Comparison of ENCODE assay signal across 19 mouse cellular contexts in genomic region chr13:60674301-60674700, GRCm38 (mm10).
DNase-seq lines count a peak whose midpoint lies in the region; ATAC-seq and TF ChIP-seq lines count a peak whose summit lies in the region.
"Had no signal": no experiment of that assay in that cellular context is flagged by ENCODE, and none has a peak within 500 bp of the region (broad histone marks: within the 10 kb centered on the region; RNA-seq: fewer than 3 reads in every experiment).

No protein-coding gene starts in this region.

- 64% methylated on average over 2 of the region's 2 CpGs for WGBS in forebrain, embryonic 10.5 days
- WGBS in forebrain, embryonic 11.5 days, result 65% methylated on average over 2 of the region's 2 CpGs
- WGBS in embryonic facial prominence, embryonic 12.5 days, result 22% methylated on average over 2 of the region's 2 CpGs
- WGBS in liver, embryonic 15.5 days (ENCODE audit: insufficient replicate concordance), result 0% methylated on average over 2 of the region's 2 CpGs

- DNase-seq in forebrain, embryonic 10.5 days (ENCODE audit: extremely low spot score, low spot score), result no peak
- no peak for DNase-seq in forebrain, embryonic 11.5 days (ENCODE audit: low spot score)
- no peak for DNase-seq in layer of hippocampus, adult 2 months (ENCODE audit: low spot score in 2 of 2)
- DNase-seq in layer of hippocampus, postnatal 25 days (ENCODE audit: extremely low spot score in 1 of 2, low spot score in 1 of 2), result no peak
- no peak for DNase-seq in ovary, postnatal 14 days (ENCODE audit: low spot score)
- DNase-seq in cerebellum, postnatal 10 days, result no peak
- DNase-seq: adrenal gland, postnatal 36 days; cerebellum, adult 11 months; gastrocnemius, postnatal 10 days; spleen, adult 18-20 months; thymus, adult 18-20 months had no signal

- no peak overlapping the region for H3K9ac ChIP-seq in forebrain, embryonic 11.5 days (ENCODE audit: low read length)
- H3K9ac ChIP-seq in embryonic facial prominence, embryonic 12.5 days, result no peak overlapping the region
- H3K9ac ChIP-seq in liver, embryonic 15.5 days, result no peak overlapping the region
- H3K9ac ChIP-seq: forebrain, embryonic 15.5 days; heart, embryonic 13.5 days; liver, embryonic 14.5 days; neural tube, embryonic 13.5 days had no signal

- peaks cover 8% of the 10 kb centered on the region for H3K36me3 ChIP-seq in forebrain, embryonic 10.5 days (replicated peaks)
- no peaks in the 10 kb centered on the region for H3K36me3 ChIP-seq in forebrain, embryonic 11.5 days (ENCODE audit: control insufficient read depth, insufficient read depth, low read length)
- no peaks in the 10 kb centered on the region for H3K36me3 ChIP-seq in embryonic facial prominence, embryonic 12.5 days
- H3K36me3 ChIP-seq in liver, embryonic 15.5 days (replicated peaks), result no peaks in the 10 kb centered on the region
- H3K36me3 ChIP-seq: forebrain, embryonic 15.5 days; heart, embryonic 13.5 days; neural tube, embryonic 13.5 days had no signal

- no peak for ATAC-seq in forebrain, embryonic 11.5 days (replicated peaks; ENCODE audit: low FRiP score)
- ATAC-seq in embryonic facial prominence, embryonic 12.5 days (ENCODE audit: insufficient number of reproducible peaks, insufficient read depth, low FRiP score, low TSS enrichment), result no peak
- ATAC-seq in liver, embryonic 15.5 days (ENCODE audit: insufficient read depth), result no peak
- ATAC-seq: forebrain, embryonic 15.5 days; hindbrain, embryonic 16.5 days; midbrain, embryonic 16.5 days had no signal

- H3K4me3 ChIP-seq in forebrain, embryonic 10.5 days, result no peak overlapping the region
- no peak overlapping the region for H3K4me3 ChIP-seq in forebrain, embryonic 11.5 days (ENCODE audit: low read depth, low read length)
- no peak overlapping the region for H3K4me3 ChIP-seq in layer of hippocampus, adult 2 months
- no peak overlapping the region for H3K4me3 ChIP-seq in embryonic facial prominence, embryonic 12.5 days
- H3K4me3 ChIP-seq in liver, embryonic 15.5 days (replicated peaks), result no peak overlapping the region
- H3K4me3 ChIP-seq: forebrain, embryonic 15.5 days; heart, embryonic 13.5 days; neural tube, embryonic 13.5 days had no signal

- no peaks in the 10 kb centered on the region; the same call in 1 of the 2 replicates for H3K9me3 ChIP-seq in forebrain, embryonic 10.5 days
- H3K9me3 ChIP-seq in forebrain, embryonic 11.5 days (ENCODE audit: control insufficient read depth, low read length), result no peaks in the 10 kb centered on the region
- no peaks in the 10 kb centered on the region for H3K9me3 ChIP-seq in embryonic facial prominence, embryonic 12.5 days
- H3K9me3 ChIP-seq in liver, embryonic 15.5 days (replicated peaks), result no peaks in the 10 kb centered on the region
- H3K9me3 ChIP-seq: forebrain, embryonic 15.5 days; heart, embryonic 13.5 days; neural tube, embryonic 13.5 days had no signal

- no peak for TF ChIP-seq CTCF in layer of hippocampus, adult 2 months (conservative IDR thresholded peaks at IDR 0.05)

- no peaks in the 10 kb centered on the region for H3K27me3 ChIP-seq in forebrain, embryonic 10.5 days (ENCODE audit: poor library complexity, severe bottlenecking)
- H3K27me3 ChIP-seq in forebrain, embryonic 11.5 days (ENCODE audit: control insufficient read depth, insufficient read depth, low read length), result no peaks in the 10 kb centered on the region
- no peaks in the 10 kb centered on the region for H3K27me3 ChIP-seq in embryonic facial prominence, embryonic 12.5 days
- no peaks in the 10 kb centered on the region for H3K27me3 ChIP-seq in liver, embryonic 15.5 days
- H3K27me3 ChIP-seq: forebrain, embryonic 15.5 days; heart, embryonic 13.5 days; neural tube, embryonic 13.5 days had no signal

- H3K27ac ChIP-seq in forebrain, embryonic 10.5 days, result peak overlapping the region; percentile 67
- no peak overlapping the region for H3K27ac ChIP-seq in forebrain, embryonic 11.5 days (ENCODE audit: low read depth, low read length)
- peak overlapping the region; percentile 36; the same call in 1 of the 2 replicates for H3K27ac ChIP-seq in layer of hippocampus, adult 2 months
- H3K27ac ChIP-seq in embryonic facial prominence, embryonic 12.5 days, result peak overlapping the region; percentile 51
- H3K27ac ChIP-seq in liver, embryonic 15.5 days (replicated peaks), result peak overlapping the region; percentile 62
- H3K27ac ChIP-seq: forebrain, embryonic 15.5 days; neural tube, embryonic 13.5 days had no signal

- peaks cover 34% of the 10 kb centered on the region for H3K4me1 ChIP-seq in forebrain, embryonic 10.5 days
- no peaks in the 10 kb centered on the region for H3K4me1 ChIP-seq in forebrain, embryonic 11.5 days (replicated peaks; ENCODE audit: control insufficient read depth, insufficient read depth, low read length)
- peaks cover 24% of the 10 kb centered on the region for H3K4me1 ChIP-seq in embryonic facial prominence, embryonic 12.5 days
- peaks cover 62% of the 10 kb centered on the region for H3K4me1 ChIP-seq in liver, embryonic 15.5 days (replicated peaks)

- H3K4me2 ChIP-seq in forebrain, embryonic 11.5 days (ENCODE audit: low read depth, low read length, severe bottlenecking), result no peak overlapping the region
- H3K4me2 ChIP-seq in embryonic facial prominence, embryonic 12.5 days (replicated peaks), result no peak overlapping the region
- H3K4me2 ChIP-seq in liver, embryonic 15.5 days, result no peak overlapping the region
- H3K4me2 ChIP-seq: forebrain, embryonic 15.5 days; neural tube, embryonic 13.5 days had no signal
